Mouse (Mus musculus): Measurements from ENCODE around the gene Zfp14. TPM values are rescaled to one million over a fixed set of nuclear protein-coding genes. Genes with fewer than 3 reads are reported as not detected.

The Zfp14 gene
- polyA plus RNA-seq, 1 experiment from 2014 or later: 4.8 TPM

GRCm38 (mm10) chr7:30009321-30010085 is 41.7 kb downstream of the Zfp14 start:
- Histone ChIP-seq H3K27ac (replicated peaks in 1 of 2; ENCODE audit: control insufficient read depth in 1 of 2, insufficient read depth in 1 of 2, low read depth in 2 of 2, low read length in 2 of 2) (no peak overlapping the region), H3K9ac (ENCODE audit: low read length) (no peak overlapping the region), H3K27me3 (ENCODE audit: control insufficient read depth, insufficient read depth, low read length) (no peaks in the 10 kb centered on the region), H3K4me1 (ENCODE audit: control insufficient read depth in 2 of 2, insufficient read depth in 2 of 2, low read length in 2 of 2) (no peaks in the 10 kb centered on the region), H3K9me3 (ENCODE audit: control insufficient read depth, low read length) (no peaks in the 10 kb centered on the region), H3K4me2 (ENCODE audit: low read length) (no peak overlapping the region), H3K4me3 (ENCODE audit: control insufficient read depth in 1 of 2, insufficient read depth in 1 of 2, low read depth in 1 of 2, low read length in 2 of 2) (no peak overlapping the region), H3K36me3 (ENCODE audit: control insufficient read depth, insufficient read depth, low read length) (peaks cover 77% of the 10 kb centered on the region)
- no peak for ATAC-seq (ENCODE audit: insufficient number of reproducible peaks, insufficient read depth, low FRiP score, low read depth)
- WGBS: 85% methylated on average over 21 of the region's 21 CpGs

GRCm38 (mm10) chr7:30008020-30008690 is 43.0 kb downstream of the Zfp14 start:
- Histone ChIP-seq H3K9me3 (ENCODE audit: control insufficient read depth, low read length) (no peaks in the 10 kb centered on the region), H3K27me3 (ENCODE audit: control insufficient read depth, insufficient read depth, low read length) (no peaks in the 10 kb centered on the region), H3K9ac (ENCODE audit: low read length) (no peak overlapping the region), H3K27ac (replicated peaks in 1 of 2; ENCODE audit: control insufficient read depth in 1 of 2, insufficient read depth in 1 of 2, low read depth in 2 of 2, low read length in 2 of 2) (no peak overlapping the region), H3K4me1 (ENCODE audit: control insufficient read depth in 2 of 2, insufficient read depth in 2 of 2, low read length in 2 of 2) (no peaks in the 10 kb centered on the region), H3K4me2 (ENCODE audit: low read length) (no peak overlapping the region), H3K36me3 (ENCODE audit: control insufficient read depth, insufficient read depth, low read length) (peaks cover 77% of the 10 kb centered on the region), H3K4me3 (ENCODE audit: control insufficient read depth in 1 of 2, insufficient read depth in 1 of 2, low read depth in 1 of 2, low read length in 2 of 2) (no peak overlapping the region)
- WGBS: 90% methylated on average over 6 of the region's 6 CpGs
- no peak for ATAC-seq (ENCODE audit: insufficient number of reproducible peaks, insufficient read depth, low FRiP score, low read depth)

GRCm38 (mm10) chr7:30007601-30008000 is 43.6 kb downstream of the Zfp14 start:
- H3K4me2 ChIP-seq (ENCODE audit: low read length): no peak overlapping the region
- no peak overlapping the region for H3K27ac ChIP-seq (replicated peaks in 1 of 2; ENCODE audit: control insufficient read depth in 1 of 2, insufficient read depth in 1 of 2, low read depth in 2 of 2, low read length in 2 of 2)
- no peaks in the 10 kb centered on the region for H3K9me3 ChIP-seq (ENCODE audit: control insufficient read depth, low read length)
- H3K36me3 ChIP-seq (ENCODE audit: control insufficient read depth, insufficient read depth, low read length): peaks cover 81% of the 10 kb centered on the region
- no peak overlapping the region for H3K4me3 ChIP-seq (ENCODE audit: control insufficient read depth in 1 of 2, insufficient read depth in 1 of 2, low read depth in 1 of 2, low read length in 2 of 2)
- no peak overlapping the region for H3K9ac ChIP-seq (ENCODE audit: low read length)
- H3K4me1 ChIP-seq (ENCODE audit: control insufficient read depth in 2 of 2, insufficient read depth in 2 of 2, low read length in 2 of 2): no peaks in the 10 kb centered on the region
- no peak for ATAC-seq (ENCODE audit: insufficient number of reproducible peaks, insufficient read depth, low FRiP score, low read depth)
- 73% methylated on average over 1 of the region's 1 CpGs for WGBS
- H3K27me3 ChIP-seq (ENCODE audit: control insufficient read depth, insufficient read depth, low read length): no peaks in the 10 kb centered on the region

- H3K27ac ChIP-seq (replicated peaks in 1 of 2; ENCODE audit: control insufficient read depth in 1 of 2, insufficient read depth in 1 of 2, low read depth in 2 of 2, low read length in 2 of 2): no peak overlapping the region
- ATAC-seq (ENCODE audit: insufficient number of reproducible peaks, insufficient read depth, low FRiP score, low read depth): no peak
Observed at GRCm38 (mm10) chr7:30000601-30001000, 50.6 kb downstream of the Zfp14 start.

GRCm38 (mm10) chr7:29995134-29995533 is 56.0 kb downstream of the Zfp14 start:
- no peak overlapping the region for H3K27ac ChIP-seq (replicated peaks in 1 of 2; ENCODE audit: control insufficient read depth in 1 of 2, insufficient read depth in 1 of 2, low read depth in 2 of 2, low read length in 2 of 2)

More at GRCm38 (mm10) chr7:30000601-30001000, 50.6 kb downstream of the Zfp14 start:
- 71% methylated on average over 5 of the region's 5 CpGs for WGBS
- Histone ChIP-seq H3K9me3 (ENCODE audit: control insufficient read depth, low read length) (peaks cover 4% of the 10 kb centered on the region; the same call in 1 of the 2 replicates), H3K27me3 (ENCODE audit: control insufficient read depth, insufficient read depth, low read length) (no peaks in the 10 kb centered on the region), H3K36me3 (ENCODE audit: control insufficient read depth, insufficient read depth, low read length) (peaks cover 96% of the 10 kb centered on the region), H3K4me3 (ENCODE audit: control insufficient read depth in 1 of 2, insufficient read depth in 1 of 2, low read depth in 1 of 2, low read length in 2 of 2) (no peak overlapping the region), H3K4me2 (ENCODE audit: low read length) (no peak overlapping the region), H3K9ac (ENCODE audit: low read length) (no peak overlapping the region), H3K4me1 (ENCODE audit: control insufficient read depth in 2 of 2, insufficient read depth in 2 of 2, low read length in 2 of 2) (0 out of 4 replicates have a peak, but pooled peaks cover 0 to 14% of the 10 kb centered on the region in 2 experiments)

GRCm38 (mm10) chr7:29993340-29993739 is 57.8 kb downstream of the Zfp14 start:
- no peak overlapping the region for H3K4me3 ChIP-seq (ENCODE audit: control insufficient read depth in 1 of 2, insufficient read depth in 1 of 2, low read depth in 1 of 2, low read length in 2 of 2)
- no peak for ATAC-seq (ENCODE audit: insufficient number of reproducible peaks, insufficient read depth, low FRiP score, low read depth)
- no peak overlapping the region for H3K4me2 ChIP-seq (ENCODE audit: low read length)
- no peak overlapping the region for H3K27ac ChIP-seq (replicated peaks in 1 of 2; ENCODE audit: control insufficient read depth in 1 of 2, insufficient read depth in 1 of 2, low read depth in 2 of 2, low read length in 2 of 2)
- no peak overlapping the region for H3K9ac ChIP-seq (ENCODE audit: low read length)
- no peaks in the 10 kb centered on the region for H3K27me3 ChIP-seq (ENCODE audit: control insufficient read depth, insufficient read depth, low read length)
- H3K36me3 ChIP-seq (ENCODE audit: control insufficient read depth, insufficient read depth, low read length): peaks cover 94% of the 10 kb centered on the region
- no peaks in the 10 kb centered on the region for H3K9me3 ChIP-seq (ENCODE audit: control insufficient read depth, low read length)
- 0 out of 4 replicates have a peak, but pooled peaks cover 0 to 11% of the 10 kb centered on the region in 2 experiments for H3K4me1 ChIP-seq (ENCODE audit: control insufficient read depth in 2 of 2, insufficient read depth in 2 of 2, low read length in 2 of 2)
- 94% methylated on average over 9 of the region's 9 CpGs for WGBS

More at GRCm38 (mm10) chr7:29995134-29995533, 56.0 kb downstream of the Zfp14 start:
- WGBS: 84% methylated on average over 8 of the region's 8 CpGs
- no peak overlapping the region for H3K9ac ChIP-seq (ENCODE audit: low read length)
- 0 out of 4 replicates have a peak, but pooled peaks cover 0 to 14% of the 10 kb centered on the region in 2 experiments for H3K4me1 ChIP-seq (ENCODE audit: control insufficient read depth in 2 of 2, insufficient read depth in 2 of 2, low read length in 2 of 2)
- ATAC-seq (ENCODE audit: insufficient number of reproducible peaks, insufficient read depth, low FRiP score, low read depth): no peak
- H3K27me3 ChIP-seq (ENCODE audit: control insufficient read depth, insufficient read depth, low read length): no peaks in the 10 kb centered on the region
- peaks cover 95% of the 10 kb centered on the region for H3K36me3 ChIP-seq (ENCODE audit: control insufficient read depth, insufficient read depth, low read length)
- H3K4me3 ChIP-seq (ENCODE audit: control insufficient read depth in 1 of 2, insufficient read depth in 1 of 2, low read depth in 1 of 2, low read length in 2 of 2): no peak overlapping the region
- peaks cover 4% of the 10 kb centered on the region; the same call in 1 of the 2 replicates for H3K9me3 ChIP-seq (ENCODE audit: control insufficient read depth, low read length)
- H3K4me2 ChIP-seq (ENCODE audit: low read length): no peak overlapping the region

GRCm38 (mm10) chr7:29992698-29993097 is 58.5 kb downstream of the Zfp14 start:
- ATAC-seq (ENCODE audit: insufficient number of reproducible peaks, insufficient read depth, low FRiP score, low read depth): no peak
- Histone ChIP-seq H3K27me3 (ENCODE audit: control insufficient read depth, insufficient read depth, low read length) (no peaks in the 10 kb centered on the region), H3K9ac (ENCODE audit: low read length) (no peak overlapping the region), H3K4me3 (ENCODE audit: control insufficient read depth in 1 of 2, insufficient read depth in 1 of 2, low read depth in 1 of 2, low read length in 2 of 2) (no peak overlapping the region), H3K9me3 (ENCODE audit: control insufficient read depth, low read length) (no peaks in the 10 kb centered on the region), H3K36me3 (ENCODE audit: control insufficient read depth, insufficient read depth, low read length) (peaks cover 93% of the 10 kb centered on the region), H3K27ac (replicated peaks in 1 of 2; ENCODE audit: control insufficient read depth in 1 of 2, insufficient read depth in 1 of 2, low read depth in 2 of 2, low read length in 2 of 2) (no peak overlapping the region), H3K4me1 (ENCODE audit: control insufficient read depth in 2 of 2, insufficient read depth in 2 of 2, low read length in 2 of 2) (0 out of 4 replicates have a peak, but pooled peaks cover 0 to 4% of the 10 kb centered on the region in 2 experiments), H3K4me2 (ENCODE audit: low read length) (no peak overlapping the region)
- WGBS: 98% methylated on average over 8 of the region's 8 CpGs
